Mouse (Mus musculus): ENCODE data around the gene Ccdc18. TPM values are rescaled to one million over a fixed set of nuclear protein-coding genes. Genes with fewer than 3 reads are reported as not detected.
A peak's percentile ranks its signal among the peaks of the same experiment; 100 is the strongest.
"Not testable (repeated sequence)": the region's sequence is repeated elsewhere in the genome, so short reads cannot be mapped to it uniquely, and the experiment has no call there.

Gene Ccdc18
- total RNA-seq, 2 experiments from 2014 or later = 1.0 to 1.1 TPM

- intact Hi-C loops (cut with DNase I) = no loop called here
- no peak for DNase-seq (ENCODE audit: low spot score in 2 of 2)
Observed at GRCm38 (mm10) chr5:108246314-108246765, 113.7 kb downstream of the Ccdc18 start.

- intact Hi-C loops (cut with DNase I) = no loop called here
Observed at GRCm38 (mm10) chr5:108250033-108250432, 117.4 kb downstream of the Ccdc18 start.

GRCm38 (mm10) chr5:108255259-108255658, 122.6 kb downstream of the Ccdc18 start:
- intact Hi-C loops (cut with DNase I) = no loop called here
- no peak for DNase-seq (ENCODE audit: low spot score in 2 of 2)

More at GRCm38 (mm10) chr5:108250033-108250432, 117.4 kb downstream of the Ccdc18 start:
- DNase-seq (ENCODE audit: low spot score in 2 of 2) = no peak

DNA sequence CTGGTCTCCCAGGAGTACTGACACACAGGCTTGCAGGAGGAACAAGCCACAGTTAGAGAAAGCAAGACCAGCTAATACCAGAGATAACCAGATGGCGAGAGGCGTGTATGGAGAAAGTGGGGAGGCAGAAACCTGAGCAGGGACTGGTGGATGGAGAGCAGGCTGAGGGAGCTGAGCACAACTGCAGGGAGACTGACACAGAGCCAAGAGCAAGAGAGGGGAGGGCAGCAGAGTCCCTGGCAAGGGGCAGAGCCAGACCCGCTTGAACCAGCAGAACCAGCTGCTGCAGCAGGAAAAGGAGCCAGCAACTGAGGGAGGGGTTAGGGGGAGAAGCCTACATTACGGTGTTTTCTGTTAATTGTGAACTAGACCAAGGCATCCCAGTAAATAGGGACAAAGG, 130.0 kb downstream of the Ccdc18 start:
- peak in 1 of 2 experiments; percentile 14 for DNase-seq (ENCODE audit: low spot score in 2 of 2)
- intact Hi-C loops (cut with DNase I) = loop anchor here (10.0 kb wide), 1 partner anchor 358 kb away; the partner anchor contains the start of gene Rpl5

GRCm38 (mm10) chr5:108263785-108264184, 131.1 kb downstream of the Ccdc18 start:
- DNase-seq (ENCODE audit: low spot score in 2 of 2) = not testable (repeated sequence)
- intact Hi-C loops (cut with DNase I) = loop anchor here (10.0 kb wide), 1 partner anchor 359 kb away; the partner anchor contains the start of gene Rpl5

DNA sequence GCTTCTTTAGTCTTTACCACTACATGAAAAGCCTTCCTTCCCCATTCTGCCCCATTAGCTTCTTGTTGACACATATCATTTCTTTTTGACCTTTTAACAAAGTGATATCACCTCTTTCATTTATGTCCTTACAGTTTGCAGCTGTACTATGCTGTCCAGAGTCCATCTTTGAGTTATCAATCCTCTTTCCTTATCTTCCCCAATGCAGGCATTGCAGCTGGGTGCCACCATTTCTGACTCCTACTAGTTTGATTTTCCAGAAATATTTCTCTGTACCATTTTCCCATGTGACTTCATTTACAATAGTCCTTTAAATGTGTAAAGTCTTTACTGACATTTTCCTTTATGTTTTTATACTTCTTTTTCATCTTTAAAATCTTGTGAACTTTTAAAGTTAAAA, 134.3 kb downstream of the Ccdc18 start:
- intact Hi-C loops (cut with DNase I) = loop anchor here (10.0 kb wide), 1 partner anchor 362 kb away; the partner anchor contains the start of gene Rpl5

GRCm38 (mm10) chr5:108268127-108269062, 135.7 kb downstream of the Ccdc18 start, which contains the start of gene Dr1:
Dr1 (plus strand) TSS chr5:108268897.
- peak; percentile 86 to 88 for DNase-seq (ENCODE audit: low spot score in 2 of 2)
- intact Hi-C loops (cut with DNase I) = loop anchor here (2.0 to 10.0 kb wide), 4 partner anchors 44 to 364 kb away; partner anchors contain the start of genes Ccdc18, Mtf2, Pigg and Rpl5

More for the DNA sequence above, 134.3 kb downstream of the Ccdc18 start:
- DNase-seq (ENCODE audit: low spot score in 2 of 2) = no peak

DNA sequence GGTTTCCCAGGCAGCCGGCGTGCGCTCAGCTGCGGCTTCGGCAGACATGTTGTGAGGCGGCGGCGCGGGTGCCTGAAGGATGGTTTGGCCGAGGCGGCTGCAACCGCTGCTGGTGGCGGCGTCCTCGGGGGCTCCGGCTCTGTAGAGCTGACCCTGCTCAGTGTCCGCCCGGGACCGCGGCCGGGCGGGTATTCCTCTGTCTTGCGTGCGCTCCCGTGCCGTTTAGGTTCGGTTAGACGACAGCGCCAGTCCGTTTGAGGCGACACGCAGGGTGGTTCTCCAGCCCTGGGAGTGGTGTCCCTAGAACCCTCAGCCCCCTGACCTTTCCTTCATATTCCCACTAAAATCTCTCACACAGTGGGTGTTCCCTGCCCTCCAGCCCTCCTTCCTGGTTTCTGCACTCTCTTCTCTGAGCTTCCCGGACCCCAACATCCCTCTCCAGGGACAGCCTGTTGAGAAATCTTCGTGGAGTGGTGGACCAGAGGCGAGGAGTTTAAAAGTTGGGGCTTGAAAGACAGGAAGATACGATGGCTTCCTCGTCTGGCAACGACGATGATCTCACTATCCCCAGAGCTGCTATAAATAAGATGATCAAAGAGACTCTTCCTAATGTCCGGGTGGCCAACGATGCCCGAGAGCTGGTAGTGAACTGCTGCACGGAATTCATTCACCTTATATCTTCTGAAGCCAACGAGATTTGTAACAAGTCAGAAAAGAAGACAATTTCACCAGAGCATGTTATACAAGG, 136.6 kb downstream of the Ccdc18 start:
- peak in 1 of 2 experiments; percentile 2 for DNase-seq (ENCODE audit: low spot score in 2 of 2)
- intact Hi-C loops (cut with DNase I) = loop anchor here (2.0 to 10.0 kb wide), 4 partner anchors 44 to 364 kb away; partner anchors contain the start of genes Ccdc18, Mtf2, Pigg and Rpl5

GRCm38 (mm10) chr5:108269811-108270151, 137.1 kb downstream of the Ccdc18 start:
- no peak for DNase-seq (ENCODE audit: low spot score in 2 of 2)

GRCm38 (mm10) chr5:108270415-108270814, 137.7 kb downstream of the Ccdc18 start:
- no peak for DNase-seq (ENCODE audit: low spot score in 2 of 2)
- intact Hi-C loops (cut with DNase I) = loop anchor here (5.0 kb wide), 1 partner anchor 1287 kb away; the partner anchor contains the start of gene Crlf2

More at GRCm38 (mm10) chr5:108269811-108270151, 137.1 kb downstream of the Ccdc18 start:
- intact Hi-C loops (cut with DNase I) = loop anchor here (2.0 to 10.0 kb wide), 5 partner anchors 43 to 1288 kb away; partner anchors contain the start of genes Ccdc18, Crlf2, Mtf2 and Pigg

- intact Hi-C loops (cut with DNase I) = loop anchor here (5.0 kb wide), 1 partner anchor 1286 kb away; the partner anchor contains the start of gene Crlf2
- not testable (repeated sequence) for DNase-seq (ENCODE audit: low spot score in 2 of 2)
Observed at GRCm38 (mm10) chr5:108271345-108271744, 138.7 kb downstream of the Ccdc18 start.

Other genes with a start within 250 kb of the Ccdc18 start
- gene Rpl5, start 232.4 kb upstream of the Ccdc18 start, total RNA-seq (2021) = 10 to 100 TPM; 60.7 to 67.6 TPM
- 10 to 100 TPM; 31.4 to 32.1 TPM for gene Fam69a, start 145.8 kb upstream of the Ccdc18 start, total RNA-seq (2021)
- 10 to 100 TPM; 51.7 to 55.8 TPM for gene Mtf2, start 67.2 kb upstream of the Ccdc18 start, total RNA-seq (2021)
- gene Tmed5, start 255 bp upstream of the Ccdc18 start, total RNA-seq (2021) = 10 to 100 TPM; 25.5 to 25.6 TPM
- gene Dr1, start 136.0 kb downstream of the Ccdc18 start, total RNA-seq (2021) = 10 to 100 TPM; 36.4 to 38.9 TPM
- 10 to 100 TPM; 12.5 TPM for gene Pigg, start 179.7 kb downstream of the Ccdc18 start, total RNA-seq (2021)
- 10 to 100 TPM; 69.2 to 70.0 TPM for gene Gm42517, start 235.0 kb downstream of the Ccdc18 start, total RNA-seq (2021)

Measured in left cerebral cortex, postnatal 25 days (tissue).